Mouse (Mus musculus): ENCODE measurements at regions not wholly inside any gene's neighbourhood (a gene's known extent, or its start where the extent isn't known, plus 50 kb on each side); places are given as distances from the start of the nearest gene placed in this dataset.

DNA sequence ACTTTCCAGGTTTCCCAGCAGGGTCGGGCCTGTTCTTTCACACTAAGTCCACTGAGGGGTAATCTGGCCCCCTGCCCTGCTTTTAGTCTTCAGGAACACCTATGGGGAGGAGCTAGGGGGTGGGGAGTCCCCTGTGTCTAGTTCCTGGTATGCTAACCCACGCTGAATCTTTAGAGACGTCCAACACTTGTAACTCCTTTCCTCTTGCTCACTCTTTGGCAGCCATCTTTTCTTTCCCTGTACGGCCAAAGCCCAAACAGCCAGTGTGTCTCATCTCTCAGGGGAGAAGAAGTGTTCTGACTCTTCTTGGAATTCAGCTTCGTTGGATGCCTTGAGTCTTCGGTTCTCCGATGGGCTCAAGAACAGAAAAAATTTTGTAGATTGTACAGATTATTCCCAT lies 68.4 kb upstream of the Lnx1 start:
- no peak for DNase-seq (ENCODE audit: low spot score)
- TF ChIP-seq CTCF (IDR thresholded peaks at IDR 0.05; ENCODE audit: low read depth) (no peak), EP300 (IDR thresholded peaks at IDR 0.05; ENCODE audit: low read depth) (no peak)
- 72% methylated on average over 7 of the region's 7 CpGs for WGBS
- Histone ChIP-seq H3K36me3 (replicated peaks; ENCODE audit: control insufficient read depth, insufficient read depth, low read length) (no peaks in the 10 kb centered on the region), H3K4me1 (ENCODE audit: control insufficient read depth, insufficient read depth) (0 out of 2 replicates have a peak, but pooled peaks cover 6% of the 10 kb centered on the region), H3K9me3 (replicated peaks; ENCODE audit: control insufficient read depth, low read length) (no peaks in the 10 kb centered on the region), H3K27ac (ENCODE audit: low read depth) (no peak overlapping the region), H3K9ac (replicated peaks; ENCODE audit: low read depth, low read length) (no peak overlapping the region), H3K4me3 (ENCODE audit: low read depth, low read length) (no peak overlapping the region), H3K27me3 (ENCODE audit: control insufficient read depth, insufficient read depth, low read length) (no peaks in the 10 kb centered on the region), H3K4me2 (ENCODE audit: low read depth, low read length) (no peak overlapping the region)
- ATAC-seq (ENCODE audit: insufficient read depth, low read depth), result no peak

GRCm38 (mm10) chr5:74769023-74769422 lies 66.3 kb upstream of the Lnx1 start:
- ATAC-seq (ENCODE audit: insufficient read depth, low read depth) (no peak), DNase-seq (ENCODE audit: low spot score) (no peak)
- TF ChIP-seq EP300 (IDR thresholded peaks at IDR 0.05; ENCODE audit: low read depth) (no peak), CTCF (IDR thresholded peaks at IDR 0.05; ENCODE audit: low read depth) (no peak)
- H3K4me2 ChIP-seq (ENCODE audit: low read depth, low read length), result no peak overlapping the region
- 18% methylated on average over 5 of the region's 5 CpGs for WGBS
- H3K4me3 ChIP-seq (ENCODE audit: low read depth, low read length), result no peak overlapping the region
- no peak overlapping the region for H3K9ac ChIP-seq (replicated peaks; ENCODE audit: low read depth, low read length)
- H3K9me3 ChIP-seq (replicated peaks; ENCODE audit: control insufficient read depth, low read length), result no peaks in the 10 kb centered on the region
- peaks cover 17% of the 10 kb centered on the region for H3K4me1 ChIP-seq (ENCODE audit: control insufficient read depth, insufficient read depth)
- H3K36me3 ChIP-seq (replicated peaks; ENCODE audit: control insufficient read depth, insufficient read depth, low read length), result no peaks in the 10 kb centered on the region
- H3K27me3 ChIP-seq (ENCODE audit: control insufficient read depth, insufficient read depth, low read length), result no peaks in the 10 kb centered on the region
- H3K27ac ChIP-seq (ENCODE audit: low read depth), result no peak overlapping the region

- Histone ChIP-seq H3K9me3 (replicated peaks; ENCODE audit: control insufficient read depth, low read length) (no peaks in the 10 kb centered on the region), H3K4me2 (ENCODE audit: low read depth, low read length) (no peak overlapping the region), H3K9ac (replicated peaks; ENCODE audit: low read depth, low read length) (no peak overlapping the region), H3K27me3 (ENCODE audit: control insufficient read depth, insufficient read depth, low read length) (no peaks in the 10 kb centered on the region), H3K4me1 (ENCODE audit: control insufficient read depth, insufficient read depth) (peaks cover 17% of the 10 kb centered on the region), H3K36me3 (replicated peaks; ENCODE audit: control insufficient read depth, insufficient read depth, low read length) (no peaks in the 10 kb centered on the region), H3K4me3 (ENCODE audit: low read depth, low read length) (no peak overlapping the region), H3K27ac (ENCODE audit: low read depth) (no peak overlapping the region)
- DNase-seq (ENCODE audit: low spot score) (no peak), ATAC-seq (ENCODE audit: insufficient read depth, low read depth) (no peak)
- TF ChIP-seq CTCF (IDR thresholded peaks at IDR 0.05; ENCODE audit: low read depth), result no peak
- TF ChIP-seq EP300 (IDR thresholded peaks at IDR 0.05; ENCODE audit: low read depth), result no peak
- WGBS, result 61% methylated on average over 8 of the region's 8 CpGs
Measured at GRCm38 (mm10) chr5:74767993-74768392, 65.3 kb upstream of the Lnx1 start.

- Histone ChIP-seq H3K27me3 (ENCODE audit: control insufficient read depth, insufficient read depth, low read length) (no peaks in the 10 kb centered on the region), H3K27ac (ENCODE audit: low read depth) (no peak overlapping the region), H3K4me1 (ENCODE audit: control insufficient read depth, insufficient read depth) (peaks cover 17% of the 10 kb centered on the region), H3K36me3 (replicated peaks; ENCODE audit: control insufficient read depth, insufficient read depth, low read length) (no peaks in the 10 kb centered on the region), H3K4me2 (ENCODE audit: low read depth, low read length) (no peak overlapping the region), H3K4me3 (ENCODE audit: low read depth, low read length) (no peak overlapping the region), H3K9ac (replicated peaks; ENCODE audit: low read depth, low read length) (no peak overlapping the region), H3K9me3 (replicated peaks; ENCODE audit: control insufficient read depth, low read length) (no peaks in the 10 kb centered on the region)
- DNase-seq (ENCODE audit: low spot score) (no peak), ATAC-seq (ENCODE audit: insufficient read depth, low read depth) (no peak)
- TF ChIP-seq EP300 (IDR thresholded peaks at IDR 0.05; ENCODE audit: low read depth) (no peak), CTCF (IDR thresholded peaks at IDR 0.05; ENCODE audit: low read depth) (no peak)
- 64% methylated on average over 8 of the region's 8 CpGs for WGBS
Measured at GRCm38 (mm10) chr5:74766211-74766610, 63.5 kb upstream of the Lnx1 start.

DNA sequence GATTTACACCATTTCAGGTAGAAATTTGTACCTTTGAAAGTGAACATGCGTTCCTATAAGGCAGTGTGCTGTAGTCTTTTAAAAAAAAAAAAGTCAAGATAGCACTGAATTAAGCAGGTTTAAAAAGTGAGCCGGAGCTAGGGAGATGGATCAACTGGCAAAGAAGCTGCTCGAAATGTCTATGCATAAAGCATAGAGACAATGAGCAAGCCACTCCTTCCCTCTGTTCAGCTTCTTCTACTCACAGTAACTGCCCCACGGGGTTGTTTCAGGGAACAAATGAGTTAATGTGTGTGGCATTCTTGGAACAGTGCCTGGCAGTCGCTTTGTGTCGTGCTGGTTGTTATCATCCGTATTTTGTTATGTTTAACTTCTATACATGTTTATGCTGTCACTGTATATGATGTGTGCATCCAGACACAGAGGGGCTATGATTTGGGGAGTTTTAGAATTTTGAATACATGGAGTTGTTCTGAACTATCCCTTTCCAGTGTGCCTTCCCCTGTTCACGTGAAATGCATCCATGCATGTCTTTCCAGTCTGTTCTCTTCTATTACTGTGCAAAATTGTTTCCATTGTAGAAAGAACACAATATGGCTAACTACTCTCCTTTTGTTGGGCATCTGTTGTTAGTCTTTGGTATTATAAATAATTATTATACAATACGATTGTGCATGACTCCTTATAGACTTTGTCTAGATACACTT lies 62.5 kb upstream of the Lnx1 start:
- 36% methylated on average over 9 of the region's 9 CpGs for WGBS
- H3K4me3 ChIP-seq (ENCODE audit: low read depth, low read length), result no peak overlapping the region
- no peak overlapping the region for H3K9ac ChIP-seq (replicated peaks; ENCODE audit: low read depth, low read length)
- no peaks in the 10 kb centered on the region for H3K27me3 ChIP-seq (ENCODE audit: control insufficient read depth, insufficient read depth, low read length)
- TF ChIP-seq CTCF (IDR thresholded peaks at IDR 0.05; ENCODE audit: low read depth) (no peak), EP300 (IDR thresholded peaks at IDR 0.05; ENCODE audit: low read depth) (no peak)
- no peak for ATAC-seq (ENCODE audit: insufficient read depth, low read depth)
- DNase-seq (ENCODE audit: low spot score), result no peak
- H3K4me2 ChIP-seq (ENCODE audit: low read depth, low read length), result 0 out of 2 replicates have a peak overlapping the region, but pooled peaks have one; percentile 0
- no peaks in the 10 kb centered on the region for H3K36me3 ChIP-seq (replicated peaks; ENCODE audit: control insufficient read depth, insufficient read depth, low read length)
- H3K4me1 ChIP-seq (ENCODE audit: control insufficient read depth, insufficient read depth), result peaks cover 17% of the 10 kb centered on the region
- no peaks in the 10 kb centered on the region for H3K9me3 ChIP-seq (replicated peaks; ENCODE audit: control insufficient read depth, low read length)
- no peak overlapping the region for H3K27ac ChIP-seq (ENCODE audit: low read depth)

GRCm38 (mm10) chr5:74757557-74757956 lies 54.8 kb upstream of the Lnx1 start:
- Histone ChIP-seq H3K4me2 (ENCODE audit: low read depth, low read length) (no peak overlapping the region), H3K4me3 (ENCODE audit: low read depth, low read length) (no peak overlapping the region), H3K27ac (ENCODE audit: low read depth) (no peak overlapping the region), H3K4me1 (ENCODE audit: control insufficient read depth, insufficient read depth) (no peaks in the 10 kb centered on the region), H3K9ac (replicated peaks; ENCODE audit: low read depth, low read length) (no peak overlapping the region), H3K27me3 (ENCODE audit: control insufficient read depth, insufficient read depth, low read length) (no peaks in the 10 kb centered on the region), H3K36me3 (replicated peaks; ENCODE audit: control insufficient read depth, insufficient read depth, low read length) (no peaks in the 10 kb centered on the region), H3K9me3 (replicated peaks; ENCODE audit: control insufficient read depth, low read length) (no peaks in the 10 kb centered on the region)
- ATAC-seq (ENCODE audit: insufficient read depth, low read depth) (no peak), DNase-seq (ENCODE audit: low spot score) (no peak)
- no peak for TF ChIP-seq CTCF (IDR thresholded peaks at IDR 0.05; ENCODE audit: low read depth)
- no peak for TF ChIP-seq EP300 (IDR thresholded peaks at IDR 0.05; ENCODE audit: low read depth)
- 91% methylated on average over 5 of the region's 5 CpGs for WGBS

Data from heart, postnatal 0 days (tissue).